Mouse (Mus musculus) thymus, postnatal 0 days (tissue): ENCODE measurements around the gene Sh2b1. TPM values are rescaled to one million over a fixed set of nuclear protein-coding genes. Genes with fewer than 3 reads are reported as not detected.

Experiments used
- DNase-seq: peaks from one replicate; pipeline ENCODE4 v3.0.0-alpha.2; 2015; ENCODE audit warnings: low spot score
- polyA plus RNA-seq: library from polyadenylated mRNA; unstranded; fragments of >200 nt; fragmentation: Nextera tagmentation; extraction: Ambion mirVana; gene quantifications from 2 replicates; pipeline ENCODE4 v1.2.1, GENCODE M21; 2015

The Sh2b1 gene
- polyA plus RNA-seq, 1 experiment from 2014 or later, result 38.6 TPM

DNA sequence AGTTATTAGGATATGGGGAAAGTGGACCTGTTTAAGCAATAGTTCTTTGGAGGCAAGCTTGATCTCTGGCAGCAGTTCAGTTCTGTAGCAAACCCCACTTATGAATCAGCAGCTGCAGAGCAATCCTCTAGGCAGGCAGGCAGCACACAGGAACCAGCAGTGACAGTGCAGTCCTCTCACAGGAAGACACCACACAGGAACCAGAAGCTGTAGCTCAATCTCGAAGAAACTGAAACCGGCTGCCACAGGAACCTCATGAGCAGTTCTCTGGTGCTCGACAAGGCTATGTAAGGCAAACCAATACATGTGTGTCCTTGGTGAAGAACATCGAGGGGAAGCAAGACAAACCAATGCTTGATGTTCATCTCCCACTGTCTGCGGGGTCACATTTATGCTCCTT, 53.5 kb downstream of the Sh2b1 start:
- peak; percentile 21 for DNase-seq

DNA sequence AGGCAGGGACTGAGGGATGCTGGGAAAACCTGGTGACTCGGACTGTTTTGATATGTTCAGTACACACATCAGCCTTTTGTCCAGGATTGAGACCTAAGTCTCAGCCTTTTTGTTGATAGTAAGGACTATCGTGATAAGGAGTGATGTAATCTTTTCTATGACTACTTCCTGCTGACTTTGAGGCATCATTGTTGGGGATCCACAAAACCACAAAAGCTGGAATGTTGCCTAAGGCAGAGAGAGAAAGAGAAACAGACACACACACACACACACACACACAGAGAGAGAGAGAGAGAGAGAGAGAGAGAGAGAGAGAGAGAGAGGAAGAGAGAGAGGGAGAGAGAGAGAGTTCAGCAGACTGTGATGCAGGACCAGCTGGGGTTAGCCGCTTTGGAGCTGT, 56.7 kb downstream of the Sh2b1 start:
- no peak for DNase-seq

DNA sequence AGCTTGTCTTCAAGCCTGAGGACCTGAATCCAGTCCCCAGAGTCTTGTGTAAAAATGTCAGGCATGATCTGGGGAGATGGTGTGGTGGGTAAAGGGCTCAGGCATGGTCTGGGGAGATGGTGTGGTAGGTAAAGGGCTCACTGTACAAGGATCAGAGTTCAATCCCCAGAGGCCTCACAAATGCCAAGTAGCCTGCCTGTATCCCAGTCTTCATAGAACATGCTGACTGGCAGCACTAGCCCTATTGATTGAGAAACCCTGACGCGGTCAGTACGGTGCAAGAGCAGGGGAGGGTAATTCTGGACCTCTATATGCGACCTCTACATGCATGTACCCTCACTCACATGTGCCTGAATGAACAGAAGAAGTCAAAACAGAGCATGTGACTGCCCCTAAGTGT, 57.6 kb downstream of the Sh2b1 start:
- no peak for DNase-seq

DNA sequence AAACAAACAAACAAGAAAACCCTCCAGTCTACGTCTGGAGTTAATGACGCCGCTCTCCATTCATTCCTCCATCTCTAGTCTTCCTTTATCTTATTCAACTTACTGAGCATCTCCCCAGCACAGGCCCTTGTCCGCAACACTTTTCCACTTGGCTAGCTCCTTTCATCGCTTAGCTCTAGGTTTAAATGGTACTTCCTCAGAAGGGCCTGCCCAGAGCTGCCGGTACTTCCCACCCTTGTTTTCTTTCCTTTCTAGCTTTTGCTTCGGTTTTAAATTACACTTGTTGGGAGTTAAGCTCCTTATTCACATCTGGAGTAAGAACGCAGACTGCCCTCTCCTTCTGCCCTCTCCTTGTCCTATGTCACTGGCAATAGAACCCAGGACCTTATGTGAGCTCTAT, 58.2 kb downstream of the Sh2b1 start:
- no peak for DNase-seq

Other genes with a start within 250 kb of the Sh2b1 start
- gene Sbk1, start 202.8 kb downstream of the Sh2b1 start, polyA plus RNA-seq, result 17.9 and 19.1 TPM in 2 replicates
- 890 and 915 TPM in 2 replicates for gene Lat, start 105.9 kb downstream of the Sh2b1 start, polyA plus RNA-seq
- 39.4 and 43.3 TPM in 2 replicates for gene Spns1, start 98.0 kb downstream of the Sh2b1 start, polyA plus RNA-seq
- gene Nfatc2ip, start 78.7 kb downstream of the Sh2b1 start, polyA plus RNA-seq, result 5.1 and 6.7 TPM in 2 replicates
- 0.13 and 0.22 TPM in 2 replicates for gene Cd19, start 60.5 kb downstream of the Sh2b1 start, polyA plus RNA-seq
- gene Rabep2, start 46.7 kb downstream of the Sh2b1 start, polyA plus RNA-seq, result 22.2 and 22.7 TPM in 2 replicates
- 3.1 and 4.2 TPM in 2 replicates for gene Atp2a1, start 12.3 kb downstream of the Sh2b1 start, polyA plus RNA-seq
- gene Tufm, start 11.9 kb upstream of the Sh2b1 start, polyA plus RNA-seq, result 95.4 and 104 TPM in 2 replicates
- gene Atxn2l, start 28.0 kb upstream of the Sh2b1 start, polyA plus RNA-seq, result 37.9 and 38.5 TPM in 2 replicates
- gene Eif3c, start 91.0 kb upstream of the Sh2b1 start, polyA plus RNA-seq, result 246 and 259 TPM in 2 replicates
- gene Apobr, start 109.5 kb upstream of the Sh2b1 start, polyA plus RNA-seq, result 1.2 TPM in 2 replicates
- 28.2 and 30.2 TPM in 2 replicates for gene Cln3, start 110.4 kb upstream of the Sh2b1 start, polyA plus RNA-seq
- 0.54 and 0.85 TPM in 2 replicates for gene Il27, start 119.5 kb upstream of the Sh2b1 start, polyA plus RNA-seq
- gene Nupr1, start 155.4 kb upstream of the Sh2b1 start, polyA plus RNA-seq, result 15.1 and 16.4 TPM in 2 replicates
- gene Sgf29, start 173.9 kb upstream of the Sh2b1 start, polyA plus RNA-seq, result 62.2 and 72.9 TPM in 2 replicates
- gene Sult1a1, start 201.0 kb upstream of the Sh2b1 start, polyA plus RNA-seq, result 8.5 and 11.0 TPM in 2 replicates
- 154 and 155 TPM in 2 replicates for gene Bola2, start 220.0 kb upstream of the Sh2b1 start, polyA plus RNA-seq
- 6.0 and 7.6 TPM in 2 replicates for gene Slx1b, start 220.4 kb upstream of the Sh2b1 start, polyA plus RNA-seq
- 1,525 and 1,527 TPM in 2 replicates for gene Coro1a, start 232.4 kb upstream of the Sh2b1 start, polyA plus RNA-seq